Mouse (Mus musculus): Measurements from ENCODE around the gene Chd6. TPM values are rescaled to one million over a fixed set of nuclear protein-coding genes. Genes with fewer than 3 reads are reported as not detected.

Chd6 gene
- polyA plus RNA-seq, 1 experiment from 2014 or later = 40.8 TPM

- Histone ChIP-seq H3K4me1 (no peaks in the 10 kb centered on the region), H3K27ac (no peak overlapping the region), H3K36me3 (replicated peaks) (no peaks in the 10 kb centered on the region), H3K9ac (no peak overlapping the region), H3K4me2 (no peak overlapping the region), H3K4me3 (no peak overlapping the region), H3K27me3 (replicated peaks) (no peaks in the 10 kb centered on the region), H3K9me3 (no peaks in the 10 kb centered on the region)
- 76% methylated on average over 17 of the region's 17 CpGs for WGBS
- no peak for ATAC-seq (replicated peaks)
These were observed 167.8 kb downstream of the Chd6 start for GRCm38 (mm10) chr2:160940930-160941709.

DNA sequence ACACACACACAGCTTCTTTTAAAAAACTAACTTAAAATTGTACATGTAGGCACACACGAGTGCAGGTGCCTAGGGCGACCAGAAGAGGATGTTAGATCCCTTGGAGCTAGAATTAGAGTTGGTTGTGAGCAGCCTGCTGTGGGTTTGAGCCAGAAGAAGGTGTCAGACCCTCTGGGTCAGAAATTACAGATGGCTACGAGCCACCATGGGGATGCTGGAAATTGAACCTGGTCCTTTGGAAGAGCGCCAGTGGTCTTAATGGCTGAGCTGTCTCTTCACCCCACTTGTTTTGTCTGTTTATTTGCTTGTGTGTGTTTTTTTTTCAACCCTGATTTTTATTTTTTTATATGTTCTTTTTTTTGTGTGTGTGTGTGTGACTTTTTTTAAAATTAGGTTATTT is 174.4 kb downstream of the Chd6 start:
- H3K4me2 ChIP-seq = no peak overlapping the region
- no peak overlapping the region for H3K27ac ChIP-seq
- no peak for ATAC-seq (replicated peaks)
- no peak overlapping the region for H3K9ac ChIP-seq
- no peaks in the 10 kb centered on the region for H3K27me3 ChIP-seq (replicated peaks)
- no peak overlapping the region for H3K4me3 ChIP-seq
- H3K36me3 ChIP-seq (replicated peaks) = no peaks in the 10 kb centered on the region
- H3K4me1 ChIP-seq = no peaks in the 10 kb centered on the region
- H3K9me3 ChIP-seq = no peaks in the 10 kb centered on the region
- WGBS = 81% methylated on average over 4 of the region's 4 CpGs

- H3K4me3 ChIP-seq = no peak overlapping the region
- WGBS = 71% methylated on average over 5 of the region's 5 CpGs
- H3K36me3 ChIP-seq (replicated peaks) = no peaks in the 10 kb centered on the region
- no peaks in the 10 kb centered on the region for H3K27me3 ChIP-seq (replicated peaks)
- no peak overlapping the region for H3K9ac ChIP-seq
- H3K9me3 ChIP-seq = no peaks in the 10 kb centered on the region
- ATAC-seq (replicated peaks) = no peak
- no peak overlapping the region for H3K27ac ChIP-seq
- H3K4me2 ChIP-seq = no peak overlapping the region
- H3K4me1 ChIP-seq = no peaks in the 10 kb centered on the region
These were observed 175.0 kb downstream of the Chd6 start for GRCm38 (mm10) chr2:160933890-160934289.

DNA sequence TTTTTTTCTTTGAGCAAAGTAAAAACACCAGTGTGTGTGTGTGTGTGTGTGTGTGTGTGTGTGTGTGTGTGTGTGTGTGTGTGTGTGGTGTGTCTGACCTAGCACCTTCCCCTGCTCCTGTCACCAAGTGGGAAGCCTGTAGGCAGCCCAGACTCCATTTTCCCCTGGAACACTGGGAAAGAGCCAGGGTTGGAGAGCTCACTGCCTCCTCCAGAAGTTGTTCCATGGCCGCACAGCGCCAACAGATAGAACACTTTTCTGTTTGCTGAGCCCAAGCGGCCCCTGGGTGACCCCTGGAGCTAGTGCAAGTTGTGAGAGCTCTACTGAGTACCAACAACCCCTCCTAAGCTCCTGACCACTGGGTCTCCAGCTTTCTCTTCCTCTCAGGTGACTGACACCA is 175.9 kb downstream of the Chd6 start:
- Histone ChIP-seq H3K36me3 (replicated peaks) (no peaks in the 10 kb centered on the region), H3K4me1 (no peaks in the 10 kb centered on the region), H3K27me3 (replicated peaks) (no peaks in the 10 kb centered on the region), H3K4me2 (no peak overlapping the region), H3K9me3 (no peaks in the 10 kb centered on the region), H3K4me3 (no peak overlapping the region), H3K27ac (no peak overlapping the region), H3K9ac (no peak overlapping the region)
- 90% methylated on average over 3 of the region's 3 CpGs for WGBS
- no peak for ATAC-seq (replicated peaks)

DNA sequence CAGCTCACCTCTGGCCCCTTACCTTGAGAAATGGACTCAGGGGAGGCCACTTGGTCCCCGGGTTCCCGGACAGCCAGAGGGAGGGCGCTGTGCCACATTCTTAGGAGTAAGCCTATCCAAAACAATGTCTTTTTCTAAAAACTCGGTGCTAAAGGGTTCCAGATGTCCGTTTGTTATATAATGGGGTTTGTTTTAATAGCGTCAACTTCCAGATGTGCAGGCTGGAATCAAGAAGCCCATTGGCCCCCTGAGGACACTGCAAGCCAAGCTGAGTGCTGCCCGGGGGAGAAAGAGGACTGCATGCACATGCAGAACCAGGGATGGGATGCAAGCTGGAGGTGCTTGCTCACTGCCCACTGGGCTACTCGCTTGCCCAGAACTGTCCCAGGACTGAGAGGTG is 176.6 kb downstream of the Chd6 start:
- H3K4me3 ChIP-seq = no peak overlapping the region
- ATAC-seq (replicated peaks) = no peak
- WGBS = 83% methylated on average over 8 of the region's 8 CpGs
- H3K27ac ChIP-seq = no peak overlapping the region
- H3K9ac ChIP-seq = no peak overlapping the region
- no peaks in the 10 kb centered on the region for H3K9me3 ChIP-seq
- H3K4me1 ChIP-seq = no peaks in the 10 kb centered on the region
- no peak overlapping the region for H3K4me2 ChIP-seq
- no peaks in the 10 kb centered on the region for H3K27me3 ChIP-seq (replicated peaks)
- H3K36me3 ChIP-seq (replicated peaks) = no peaks in the 10 kb centered on the region

DNA sequence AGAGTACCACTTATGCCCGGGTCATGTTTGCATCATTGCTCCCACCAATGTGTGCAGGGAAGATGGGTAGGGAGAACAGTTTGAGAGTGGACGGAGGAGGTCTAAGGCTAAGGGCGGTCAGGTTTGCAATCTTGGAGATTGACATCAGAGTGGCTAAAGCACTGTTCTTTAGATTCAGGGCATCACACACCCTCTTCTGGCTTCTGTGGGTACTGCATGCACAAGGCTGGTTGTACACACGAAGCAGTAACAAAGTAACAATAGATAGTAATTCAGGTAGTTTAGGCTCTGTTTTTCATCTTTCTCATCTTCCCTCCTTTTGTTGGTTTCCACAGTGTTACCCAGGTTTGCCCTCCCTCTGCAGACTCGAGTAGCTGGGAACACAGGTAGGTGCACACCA is 177.5 kb downstream of the Chd6 start:
- no peak overlapping the region for H3K4me3 ChIP-seq
- no peaks in the 10 kb centered on the region for H3K9me3 ChIP-seq
- H3K27me3 ChIP-seq (replicated peaks) = no peaks in the 10 kb centered on the region
- no peaks in the 10 kb centered on the region for H3K4me1 ChIP-seq
- ATAC-seq (replicated peaks) = no peak
- 94% methylated on average over 5 of the region's 5 CpGs for WGBS
- H3K36me3 ChIP-seq (replicated peaks) = no peaks in the 10 kb centered on the region
- H3K9ac ChIP-seq = no peak overlapping the region
- H3K4me2 ChIP-seq = no peak overlapping the region
- no peak overlapping the region for H3K27ac ChIP-seq

DNA sequence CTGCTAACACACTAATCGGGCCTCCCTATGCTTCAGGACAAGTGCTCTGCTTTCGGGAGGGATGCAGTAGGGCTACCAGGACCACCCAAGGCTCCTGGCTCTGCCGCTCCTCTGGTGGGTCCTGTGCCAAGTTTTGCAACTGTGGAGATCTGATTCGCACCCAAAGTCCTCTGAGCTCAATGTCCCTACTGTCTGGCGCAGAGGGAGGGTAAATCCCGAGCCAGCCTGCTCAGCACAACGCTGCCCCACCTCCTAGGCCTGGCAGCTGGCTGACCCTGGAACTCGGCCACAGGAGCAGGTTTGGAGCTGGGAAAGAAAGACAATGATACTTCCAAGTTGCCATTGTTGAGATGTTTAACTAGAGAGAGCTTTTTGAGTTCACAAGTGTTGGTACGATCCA is 183.7 kb downstream of the Chd6 start:
- no peaks in the 10 kb centered on the region for H3K27me3 ChIP-seq (replicated peaks)
- ATAC-seq (replicated peaks) = no peak
- no peak overlapping the region for H3K4me3 ChIP-seq
- 63% methylated on average over 9 of the region's 9 CpGs for WGBS
- no peak overlapping the region for H3K4me2 ChIP-seq
- H3K9me3 ChIP-seq = no peaks in the 10 kb centered on the region
- no peak overlapping the region for H3K9ac ChIP-seq
- no peaks in the 10 kb centered on the region for H3K4me1 ChIP-seq
- H3K36me3 ChIP-seq (replicated peaks) = no peaks in the 10 kb centered on the region
- no peak overlapping the region for H3K27ac ChIP-seq

- Histone ChIP-seq H3K4me2 (no peak overlapping the region), H3K9ac (no peak overlapping the region), H3K4me3 (no peak overlapping the region), H3K27me3 (replicated peaks) (no peaks in the 10 kb centered on the region), H3K4me1 (no peaks in the 10 kb centered on the region), H3K27ac (no peak overlapping the region), H3K9me3 (no peaks in the 10 kb centered on the region), H3K36me3 (replicated peaks) (no peaks in the 10 kb centered on the region)
- no peak for ATAC-seq (replicated peaks)
- WGBS = 90% methylated on average over 3 of the region's 7 CpGs
These were observed 187.6 kb downstream of the Chd6 start for GRCm38 (mm10) chr2:160921285-160921684.

GRCm38 (mm10) chr2:160918930-160919215 is 190.0 kb downstream of the Chd6 start:
- H3K27ac ChIP-seq = no peak overlapping the region
- H3K9me3 ChIP-seq = no peaks in the 10 kb centered on the region

DNA sequence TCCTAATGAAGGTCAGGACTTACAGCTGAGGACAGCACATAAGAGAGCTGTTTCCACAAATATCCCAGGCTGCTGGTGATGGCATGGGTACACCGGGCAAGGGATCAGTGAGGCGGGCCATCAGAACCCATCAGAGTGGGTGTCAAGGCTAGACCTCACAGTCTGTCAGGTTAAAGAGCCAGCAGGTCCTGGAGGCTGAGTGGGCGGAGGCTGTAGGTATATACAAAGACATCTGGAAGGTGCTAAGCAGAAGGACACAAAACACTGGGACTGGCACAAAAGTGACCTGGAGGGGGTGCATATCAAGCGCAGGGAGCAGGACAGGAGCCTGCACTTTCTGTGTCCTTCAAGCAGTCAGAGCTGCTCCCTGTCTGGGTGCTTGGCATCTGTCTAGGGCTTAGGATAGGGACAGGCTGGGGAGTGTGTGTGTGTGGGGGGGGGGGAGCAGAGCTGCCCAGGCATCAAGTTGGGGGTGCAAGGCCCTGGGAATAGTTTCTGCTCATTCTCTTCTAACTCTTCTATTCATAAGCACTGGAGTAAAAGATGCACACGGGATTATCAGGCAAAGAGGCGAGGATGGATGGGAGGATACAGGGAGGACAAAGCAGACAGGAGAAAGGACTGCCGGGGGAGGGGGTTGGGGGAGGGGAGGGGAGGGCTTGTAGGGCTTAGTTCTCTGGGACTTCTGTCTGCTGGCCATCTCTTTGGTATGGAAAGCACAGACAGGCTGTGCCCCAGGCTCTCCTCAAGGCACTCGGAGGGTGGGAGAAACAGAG is 190.5 kb downstream of the Chd6 start:
- WGBS = 42% methylated on average over 8 of the region's 8 CpGs
- ATAC-seq (replicated peaks) = no peak; the same call in 1 of the 2 replicates
- H3K9me3 ChIP-seq = no peaks in the 10 kb centered on the region
- no peaks in the 10 kb centered on the region for H3K4me1 ChIP-seq
- no peak overlapping the region for H3K27ac ChIP-seq
- H3K9ac ChIP-seq = no peak overlapping the region
- no peak overlapping the region for H3K4me3 ChIP-seq
- peaks cover 9% of the 10 kb centered on the region; the same call in 1 of the 2 replicates for H3K27me3 ChIP-seq (replicated peaks)
- H3K36me3 ChIP-seq (replicated peaks) = no peaks in the 10 kb centered on the region
- no peak overlapping the region for H3K4me2 ChIP-seq

More at GRCm38 (mm10) chr2:160918930-160919215, 190.0 kb downstream of the Chd6 start:
- 74% methylated on average over 2 of the region's 2 CpGs for WGBS
- no peak overlapping the region for H3K9ac ChIP-seq
- H3K4me2 ChIP-seq = no peak overlapping the region
- H3K4me3 ChIP-seq = no peak overlapping the region
- ATAC-seq (replicated peaks) = 0 out of 2 replicates have a peak, but pooled peaks have one; percentile 14
- peaks cover 9% of the 10 kb centered on the region; the same call in 1 of the 2 replicates for H3K27me3 ChIP-seq (replicated peaks)
- H3K4me1 ChIP-seq = no peaks in the 10 kb centered on the region
- H3K36me3 ChIP-seq (replicated peaks) = no peaks in the 10 kb centered on the region

DNA sequence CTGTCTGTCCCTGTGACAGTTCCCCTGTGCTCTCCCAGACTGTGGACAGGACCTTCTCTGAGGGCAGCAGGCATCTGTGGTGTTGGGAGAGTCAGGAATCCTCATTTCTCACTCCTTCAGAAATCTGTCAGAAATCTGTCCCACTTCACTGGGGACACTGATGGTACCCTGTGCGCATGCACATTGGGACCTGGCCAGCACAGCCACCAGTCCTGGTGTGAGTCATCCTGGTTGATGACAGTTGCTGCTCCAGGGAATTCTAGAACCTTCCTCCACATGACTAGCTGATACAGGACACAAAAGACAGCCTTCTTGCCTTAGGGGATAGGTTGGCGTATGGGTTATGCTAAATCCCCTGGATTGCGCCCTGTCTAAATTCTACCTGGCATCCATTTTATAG is 191.6 kb downstream of the Chd6 start:
- ATAC-seq (replicated peaks) = no peak
- Histone ChIP-seq H3K36me3 (replicated peaks) (no peaks in the 10 kb centered on the region), H3K4me3 (no peak overlapping the region), H3K27ac (no peak overlapping the region), H3K9ac (no peak overlapping the region), H3K27me3 (replicated peaks) (peaks cover 19% of the 10 kb centered on the region), H3K9me3 (no peaks in the 10 kb centered on the region), H3K4me2 (no peak overlapping the region), H3K4me1 (peaks cover 3% of the 10 kb centered on the region)
- 85% methylated on average over 3 of the region's 3 CpGs for WGBS

DNA sequence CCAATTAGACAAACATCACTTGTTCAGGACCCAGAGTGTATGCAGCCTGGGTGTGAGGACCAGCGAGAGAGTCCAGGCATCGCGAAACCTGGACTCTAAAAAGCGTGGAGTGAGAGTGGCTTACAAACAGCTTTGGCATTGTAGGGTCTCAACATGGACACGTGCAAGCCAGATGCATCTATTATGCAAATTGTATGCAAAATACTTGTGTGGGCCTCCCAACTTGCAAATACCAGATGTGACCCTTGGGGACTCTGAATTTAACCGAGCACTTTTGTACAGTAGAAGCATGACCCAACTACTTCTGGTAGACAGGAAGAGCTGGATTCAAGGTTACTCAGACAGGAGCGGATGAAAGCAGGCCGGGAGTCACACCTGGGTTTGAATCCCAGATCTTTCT is 192.2 kb downstream of the Chd6 start:
- no peak for ATAC-seq (replicated peaks)
- Histone ChIP-seq H3K9ac (no peak overlapping the region), H3K4me2 (no peak overlapping the region), H3K27me3 (replicated peaks) (peaks cover 23% of the 10 kb centered on the region), H3K36me3 (replicated peaks) (no peaks in the 10 kb centered on the region), H3K4me3 (no peak overlapping the region), H3K27ac (no peak overlapping the region), H3K4me1 (peaks cover 9% of the 10 kb centered on the region), H3K9me3 (no peaks in the 10 kb centered on the region)
- 59% methylated on average over 8 of the region's 8 CpGs for WGBS
